Mouse (Mus musculus) cortical plate, adult 2 months (tissue): ENCODE results near the gene Fgf14.

ENCODE experiments used
- CTCF ChIP-seq: fragments of 200-500 bp; IDR thresholded peaks from 2 replicates; pipeline ENCODE4 v1.5.1; 2011; ENCODE audit warnings: mild to moderate bottlenecking, control low read depth, low read length; ENCODE audit not compliant: insufficient read depth; ENCODE audit errors: extremely low read depth
- POLR2A ChIP-seq: fragments of 200-500 bp; IDR thresholded peaks from 2 replicates; pipeline ENCODE4 v1.6.1; 2011; ENCODE audit warnings: mild to moderate bottlenecking, low read length, control low read depth; ENCODE audit not compliant: insufficient read depth; ENCODE audit errors: extremely low read depth

DNA sequence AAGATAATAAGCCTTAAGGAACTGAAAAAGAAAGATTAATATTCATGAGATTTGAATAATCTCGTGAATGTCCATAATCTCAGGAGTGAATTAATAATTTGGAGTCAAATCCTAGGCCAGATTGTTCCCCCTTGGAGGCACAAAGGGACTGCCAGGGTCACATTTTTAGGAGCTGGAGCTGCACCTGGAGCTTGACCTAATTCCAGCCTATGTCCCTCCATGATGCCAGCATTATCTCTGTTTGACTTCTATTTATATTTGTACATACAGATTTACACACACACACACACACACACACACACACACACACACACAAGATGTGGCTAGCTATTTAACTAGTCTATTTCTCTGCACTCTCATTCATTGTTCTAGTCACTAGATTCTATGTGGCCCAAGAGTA is 100.4 kb downstream of the Fgf14 start:
- TF ChIP-seq CTCF (no peak), POLR2A (no peak)
